Mouse (Mus musculus) CH12.LX (cell line): ENCODE results near the gene Rpl38. TPM values are rescaled to one million over a fixed set of nuclear protein-coding genes. Genes with fewer than 3 reads are reported as not detected.

Experiments used
- DNase-seq: peaks from one replicate; pipeline ENCODE4 v3.0.0-alpha.2; 2013; ENCODE audit errors: extremely low read depth
- H3K27ac ChIP-seq: 2 replicates; pipeline ENCODE4 v1.5.1; 2012; ENCODE audit warnings: low read depth, mild to moderate bottlenecking, control low read depth, moderate library complexity; ENCODE audit not compliant: insufficient read depth
- H3K27me3 ChIP-seq: replicated peaks from 2 replicates; pipeline ENCODE3; 2012; ENCODE audit warnings: inconsistent platforms
- H3K36me3 ChIP-seq, 2 experiments: replicated peaks in 1 of 2; 2 replicates each; pipeline versions ENCODE3 to v1.6.1; 2012; ENCODE audit warnings: inconsistent platforms in 1 of 2, low read length in 1 of 2, mild to moderate bottlenecking in 1 of 2, mixed read lengths in 1 of 2, moderate library complexity in 1 of 2; ENCODE audit not compliant: control insufficient read depth in 1 of 2, insufficient read depth in 1 of 2
- H3K4me1 ChIP-seq, 2 experiments: 2 replicates each; pipeline ENCODE4 v1.6.1; 2012; ENCODE audit warnings: inconsistent platforms in 1 of 2, moderate library complexity in 1 of 2; ENCODE audit not compliant: insufficient read depth in 2 of 2, control insufficient read depth in 1 of 2
- H3K4me2 ChIP-seq: 2 replicates; pipeline ENCODE4 v1.6.1; 2012; ENCODE audit warnings: low read depth, mild to moderate bottlenecking, control low read depth; ENCODE audit not compliant: poor library complexity, insufficient read depth, severe bottlenecking
- H3K4me3 ChIP-seq, 3 experiments: fragments of 150-350 bp in 1 of 3; sonication (generic) in 1 of 3; replicated peaks in 1 of 3; 2 replicates each; pipeline versions ENCODE3 to v1.5.1; 2011 to 2012; ENCODE audit warnings: low read depth in 2 of 3, low read length in 2 of 3, mild to moderate bottlenecking in 2 of 3, moderate library complexity in 2 of 3, control low read depth in 1 of 3, improper control_type of control experiment in 1 of 3, inconsistent platforms in 1 of 3, mixed read lengths in 1 of 3; ENCODE audit not compliant: poor library complexity in 1 of 3
- H3K79me2 ChIP-seq: replicated peaks from 2 replicates; pipeline ENCODE4 v1.6.1; 2012; ENCODE audit warnings: mild to moderate bottlenecking, moderate library complexity; ENCODE audit not compliant: control insufficient read depth, poor library complexity, insufficient read depth, severe bottlenecking; ENCODE audit errors: extremely low read depth
- H3K9ac ChIP-seq: 2 replicates; pipeline ENCODE4 v1.6.1; 2012; ENCODE audit warnings: low read depth, mild to moderate bottlenecking, control low read depth, moderate library complexity; ENCODE audit not compliant: insufficient read depth
- H3K9me3 ChIP-seq: replicated peaks from 2 replicates; pipeline ENCODE3; 2012; ENCODE audit warnings: low read length, inconsistent platforms, mixed read lengths
- BHLHE40 ChIP-seq: IDR thresholded peaks from 2 replicates; pipeline ENCODE4 v1.6.1; 2011; ENCODE audit warnings: mild to moderate bottlenecking, low read depth, low read length, improper control_type of control experiment
- CTCF ChIP-seq, 2 experiments: IDR thresholded peaks in 1 of 2; conservative IDR thresholded peaks in 1 of 2; 2 replicates each; pipeline ENCODE4 v1.5.1; 2011 to 2012; ENCODE audit warnings: low read depth in 2 of 2, low read length in 2 of 2, improper control_type of control experiment in 1 of 2, inconsistent platforms in 1 of 2, mild to moderate bottlenecking in 1 of 2, moderate library complexity in 1 of 2
- E2F4 ChIP-seq: IDR thresholded peaks from 2 replicates; pipeline ENCODE4 v1.6.1; 2011; ENCODE audit warnings: low read depth, low read length, improper control_type of control experiment; ENCODE audit not compliant: insufficient replicate concordance
- ELF1 ChIP-seq: IDR thresholded peaks from 2 replicates; pipeline ENCODE4 v1.6.1; 2014; ENCODE audit warnings: low read depth, mild to moderate bottlenecking, inconsistent platforms, low read length, improper control_type of control experiment
- HCFC1 ChIP-seq: IDR thresholded peaks from 2 replicates; pipeline ENCODE4 v1.6.1; 2012; ENCODE audit warnings: low read depth, mild to moderate bottlenecking, inconsistent platforms, low read length, improper control_type of control experiment
- KAT2A ChIP-seq: IDR thresholded peaks from 2 replicates; pipeline ENCODE4 v1.6.1; 2012; ENCODE audit warnings: low read length, improper control_type of control experiment, inconsistent platforms; ENCODE audit not compliant: insufficient replicate concordance
- MAFK ChIP-seq: IDR thresholded peaks from 2 replicates; pipeline ENCODE4 v1.6.1; 2011; ENCODE audit warnings: low read length, improper control_type of control experiment; ENCODE audit not compliant: insufficient replicate concordance
- MAX ChIP-seq: IDR thresholded peaks from 2 replicates; pipeline ENCODE4 v1.6.1; 2011; ENCODE audit warnings: low read length, improper control_type of control experiment
- MXI1 ChIP-seq: IDR thresholded peaks from 2 replicates; pipeline ENCODE4 v1.6.1; 2011; ENCODE audit warnings: mild to moderate bottlenecking, low read depth, low read length, improper control_type of control experiment
- MYC ChIP-seq: IDR thresholded peaks from 2 replicates; pipeline ENCODE4 v1.6.1; 2011; ENCODE audit warnings: low read depth, mild to moderate bottlenecking, improper control_type of control experiment, low read length
- NELFE ChIP-seq: IDR thresholded peaks from 2 replicates; pipeline ENCODE4 v1.6.1; 2011; ENCODE audit warnings: low read depth, low read length, improper control_type of control experiment
- NRF1 ChIP-seq: IDR thresholded peaks from 2 replicates; pipeline ENCODE4 v1.6.1; 2014; ENCODE audit warnings: low read depth, mild to moderate bottlenecking, inconsistent platforms, low read length, improper control_type of control experiment, moderate library complexity
- PAX5 ChIP-seq: IDR thresholded peaks from 2 replicates; pipeline ENCODE4 v1.6.1; 2012; ENCODE audit warnings: low read length, inconsistent platforms, mixed read lengths
- RAD21 ChIP-seq: IDR thresholded peaks from 2 replicates; pipeline ENCODE4 v1.6.1; 2011; ENCODE audit warnings: low read depth, mild to moderate bottlenecking, low read length, improper control_type of control experiment, moderate library complexity
- RCOR1 ChIP-seq: conservative IDR thresholded peaks from 2 replicates; pipeline ENCODE4 v1.6.1; 2012; ENCODE audit warnings: low read depth, mild to moderate bottlenecking, inconsistent platforms, low read length, improper control_type of control experiment
- SIN3A ChIP-seq: IDR thresholded peaks from 2 replicates; pipeline ENCODE4 v1.6.1; 2012; ENCODE audit warnings: low read length, improper control_type of control experiment, inconsistent platforms
- SMC3 ChIP-seq: IDR thresholded peaks from 2 replicates; pipeline ENCODE4 v1.6.1; 2011; ENCODE audit warnings: low read depth, low read length, improper control_type of control experiment
- TBP ChIP-seq: conservative IDR thresholded peaks from 2 replicates; pipeline ENCODE4 v1.6.1; 2011; ENCODE audit warnings: low read depth, low read length, improper control_type of control experiment
- UBTF ChIP-seq: IDR thresholded peaks from 2 replicates; pipeline ENCODE4 v1.6.1; 2012; ENCODE audit warnings: low read depth, mild to moderate bottlenecking, inconsistent platforms, low read length, improper control_type of control experiment, moderate library complexity
- ZKSCAN1 ChIP-seq: IDR thresholded peaks from 2 replicates; pipeline ENCODE4 v1.6.1; 2012; ENCODE audit warnings: low read depth, inconsistent platforms, low read length, improper control_type of control experiment, borderline replicate concordance
- ZMIZ1 ChIP-seq: IDR thresholded peaks from 2 replicates; pipeline ENCODE4 v1.6.1; 2012; ENCODE audit warnings: low read depth, mild to moderate bottlenecking, inconsistent platforms, low read length, improper control_type of control experiment
- ZNF384 ChIP-seq: IDR thresholded peaks from 2 replicates; pipeline ENCODE4 v1.6.1; 2012; ENCODE audit warnings: low read depth, low read length, improper control_type of control experiment, inconsistent platforms
- dilution Hi-C: fragments of 300-500 bp; cut with MboI; formaldehyde crosslinking; loops from 2 replicates; pipeline ENCODE4 v1.14.3; 2020; ENCODE audit warnings: low sequenced_read_pairs; ENCODE audit not compliant: extremely low pct_unique_long_range_greater_than_20kb, extremely low pct_ligation_motif_present
- in situ Hi-C: fragments of 300-500 bp; cut with MboI; formaldehyde crosslinking; loops from 3 replicates; pipeline ENCODE4 v1.14.3; 2019; ENCODE audit warnings: low sequenced_read_pairs, low pct_ligation_motif_present, low pct_unique_long_range_greater_than_20kb, mixed read lengths
- polyA plus RNA-seq: library from polyadenylated mRNA; unstranded; fragments of >175 nt; gene quantifications from 2 replicates; pipeline ENCODE4 v1.2.1, GENCODE M21; 2012; ENCODE audit warnings: low read depth; ENCODE audit not compliant: insufficient read length
- total RNA-seq, 2 experiments: library from RNA; depleted of rRNA; stranded (reverse); fragments of 300-350 nt in 1 of 2; fragments of >200 nt in 1 of 2; gene quantifications; 2 replicates each; pipeline ENCODE4 v1.2.3; 2012 to 2014

Rpl38 gene
- total and polyA plus RNA-seq, 3 experiments, result 1,435 to 5,556 (median 4,204) TPM

DNA sequence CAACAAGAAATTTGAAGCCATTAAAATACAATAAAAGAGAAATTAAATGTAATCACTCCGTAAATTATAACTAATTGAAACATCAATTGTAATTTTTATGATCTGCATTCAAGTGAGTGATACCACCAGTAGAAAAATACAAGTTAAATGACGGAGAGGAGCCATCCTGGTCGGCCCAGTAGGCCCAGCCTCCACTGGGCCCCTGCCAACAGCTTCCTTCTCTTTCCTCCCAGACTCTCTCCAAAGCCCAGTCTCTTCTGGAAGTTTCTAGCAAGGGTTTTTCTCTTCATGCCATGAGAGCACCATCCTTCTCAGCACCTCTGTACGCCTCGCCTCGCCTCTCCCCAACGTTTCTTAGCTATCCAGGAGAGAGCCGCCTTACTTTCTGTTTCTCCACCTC, 27.2 kb upstream of the Rpl38 start:
- H3K4me1 ChIP-seq, result no peaks in the 10 kb centered on the region
- H3K4me2 ChIP-seq, result no peak overlapping the region
- H3K9ac ChIP-seq, result no peak overlapping the region
- dilution Hi-C loops, result no loop called here
- H3K36me3 ChIP-seq, result no peaks in the 10 kb centered on the region
- H3K27me3 ChIP-seq, result peaks cover 54% of the 10 kb centered on the region
- no peak overlapping the region for H3K27ac ChIP-seq
- no peaks in the 10 kb centered on the region for H3K79me2 ChIP-seq
- DNase-seq, result no peak
- TF ChIP-seq E2F4 (no peak), CTCF (conservative IDR thresholded peaks at IDR 0.05 in 1 of 2, IDR thresholded peaks at IDR 0.05 in 1 of 2; ENCODE audit: low read depth in 2 of 2, low read length in 2 of 2) (no peak), ELF1 (no peak), NELFE (no peak), TBP (no peak), SMC3 (no peak), BHLHE40 (no peak), PAX5 (no peak), MXI1 (no peak), MYC (no peak), NRF1 (no peak), RCOR1 (no peak), HCFC1 (no peak), MAFK (no peak), RAD21 (no peak), SIN3A (no peak)
- TF ChIP-seq, all 38 proteins: peak for 0
- peaks cover 5% of the 10 kb centered on the region for H3K9me3 ChIP-seq
- no peak overlapping the region for H3K4me3 ChIP-seq
- in situ Hi-C loops, result loop anchor here (25.0 kb wide), 2 partner anchors 129 to 779 kb away; no protein-coding TSS in a partner anchor

- Histone ChIP-seq H3K27me3 (peaks cover 57% of the 10 kb centered on the region), H3K4me3 (no peak overlapping the region), H3K9me3 (peaks cover 16% of the 10 kb centered on the region), H3K4me1 (no peaks in the 10 kb centered on the region), H3K9ac (no peak overlapping the region), H3K27ac (no peak overlapping the region), H3K36me3 (no peaks in the 10 kb centered on the region), H3K79me2 (no peaks in the 10 kb centered on the region), H3K4me2 (no peak overlapping the region)
- DNase-seq, result no peak
- dilution Hi-C loops (no loop called here), in situ Hi-C loops (loop anchor here (25.0 kb wide), 2 partner anchors 130 to 780 kb away; no protein-coding TSS in a partner anchor)
- no peak for TF ChIP-seq ZKSCAN1
- no peak for TF ChIP-seq UBTF
- TF ChIP-seq KAT2A, result no peak
- no peak for TF ChIP-seq CTCF (conservative IDR thresholded peaks at IDR 0.05 in 1 of 2, IDR thresholded peaks at IDR 0.05 in 1 of 2; ENCODE audit: low read depth in 2 of 2, low read length in 2 of 2)
- no peak for TF ChIP-seq MAX
- no peak for TF ChIP-seq NELFE
- TF ChIP-seq ZNF384, result no peak
- no peak for TF ChIP-seq NRF1
- TF ChIP-seq ZMIZ1, result no peak
- TF ChIP-seq SIN3A, result no peak
Observed at GRCm38 (mm10) chr11:114642184-114642583, 26.1 kb upstream of the Rpl38 start.
